Mouse (Mus musculus) natural killer cell, adult 2 months (primary cell): ENCODE data around the gene Eaf2.
"Not testable (repeated sequence)": the region's sequence is repeated elsewhere in the genome, so short reads cannot be mapped to it uniquely, and the experiment has no call there.

ENCODE experiments used
- DNase-seq, 2 experiments: peaks; one replicate each; pipeline ENCODE4 v3.0.0; 2022; ENCODE audit warnings: low spot score in 2 of 2

Eaf2 gene

GRCm38 (mm10) chr16:36846894-36847293, 27.9 kb downstream of the Eaf2 start:
- not testable (repeated sequence) for DNase-seq

DNA sequence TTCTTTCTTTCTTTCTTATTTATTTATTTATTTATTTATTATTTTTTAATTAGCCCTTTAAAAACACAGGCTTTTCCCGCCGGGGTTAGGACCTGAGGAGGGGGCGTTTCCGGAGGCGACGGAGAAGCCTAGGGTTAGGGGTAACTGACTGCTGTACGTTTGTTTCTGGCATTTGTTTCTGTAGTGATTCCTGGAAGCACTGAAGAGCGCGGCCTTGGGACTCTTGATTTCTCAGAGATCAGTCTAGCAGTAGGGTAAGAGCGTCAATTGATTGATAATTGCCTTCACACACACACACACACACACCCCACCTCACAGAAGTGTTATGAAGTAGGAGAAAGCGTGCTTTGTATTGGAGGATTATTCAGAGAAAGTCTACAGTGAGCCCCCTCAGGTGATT, 46.0 kb downstream of the Eaf2 start:
- no peak for DNase-seq

DNA sequence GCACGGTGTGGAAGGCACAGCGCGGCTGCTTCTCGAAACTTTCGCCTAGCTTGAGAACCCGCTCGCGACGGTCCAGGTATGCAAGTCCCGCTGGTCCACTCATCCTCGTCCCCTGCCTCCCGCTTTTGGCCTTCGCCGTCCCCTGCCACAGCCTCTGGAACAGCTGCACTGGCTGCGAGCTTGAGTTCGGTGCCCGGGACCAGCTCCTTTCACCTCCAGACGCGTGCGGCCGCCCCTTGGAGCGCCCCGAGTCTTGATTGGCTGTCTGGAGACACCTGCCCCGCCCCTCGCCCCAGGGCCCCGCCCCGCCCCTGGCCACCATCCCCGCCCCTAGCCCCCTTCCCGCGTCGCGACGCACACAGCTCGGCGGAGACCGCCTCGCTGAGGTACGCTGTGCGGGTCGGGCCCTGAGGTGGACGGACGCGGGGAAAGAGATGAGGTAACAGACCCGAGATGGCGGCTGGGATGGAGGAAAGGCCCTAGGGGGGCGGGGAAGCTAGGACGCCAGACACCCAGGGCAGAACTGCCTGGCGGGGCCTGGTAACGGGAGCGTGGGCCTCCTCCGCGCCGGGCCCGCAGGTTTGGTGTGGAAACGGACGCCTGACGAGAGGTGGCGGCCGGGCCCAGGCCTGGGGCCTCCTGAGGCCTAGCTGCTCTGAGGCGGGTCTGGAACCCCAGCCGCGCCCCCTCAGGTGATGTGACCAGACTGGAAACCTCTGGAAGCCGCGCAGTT, 46.6 kb downstream of the Eaf2 start, which contains the start of gene Iqcb1:
Gene Iqcb1 (plus strand): TSS at position 332 of the 733 bp plus-strand sequence.
- peak; percentile 70 to 81 for DNase-seq

DNA sequence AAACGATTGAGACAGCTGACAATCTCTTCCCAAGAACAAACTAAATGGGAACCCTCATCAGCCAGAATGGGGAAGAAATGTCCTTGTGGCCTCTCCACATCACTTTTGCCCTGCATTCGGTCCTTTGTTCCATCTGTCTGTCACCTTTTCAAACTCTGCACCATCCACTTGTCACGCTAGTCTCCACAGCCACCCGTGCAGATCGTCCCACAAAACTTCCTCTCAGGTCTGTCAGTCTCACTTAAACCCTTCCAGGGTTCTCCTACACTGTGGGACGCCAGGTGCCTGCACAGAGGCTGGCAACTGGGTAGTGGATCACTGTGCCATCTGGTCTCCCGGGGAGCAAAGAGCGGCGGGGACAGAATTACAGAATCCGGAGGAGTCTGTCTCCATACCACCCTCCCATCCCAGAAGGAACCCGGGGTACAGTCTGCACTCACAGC, 47.2 kb downstream of the Eaf2 start:
- DNase-seq, result no peak

DNA sequence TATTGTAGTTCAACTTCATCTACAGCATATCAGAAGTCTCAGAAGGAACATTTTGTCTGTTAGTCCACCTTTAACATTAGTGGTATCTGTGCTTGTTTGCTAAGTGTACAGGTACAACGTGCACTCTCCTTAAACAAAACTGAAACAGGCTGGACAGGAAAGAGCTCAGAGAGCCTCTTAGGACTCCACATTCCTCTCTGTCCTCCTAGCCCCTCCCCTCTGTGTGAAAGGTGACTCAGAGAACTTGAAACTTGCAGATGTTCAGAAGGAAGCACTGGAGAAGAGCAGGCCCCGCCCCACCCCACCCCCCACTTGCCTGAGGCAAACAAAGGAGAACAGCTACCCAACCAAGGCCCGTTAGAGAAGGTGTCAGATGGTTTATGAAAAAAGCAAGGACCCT, 53.3 kb downstream of the Eaf2 start:
- DNase-seq, result peak in 1 of 2 experiments; percentile 46

DNA sequence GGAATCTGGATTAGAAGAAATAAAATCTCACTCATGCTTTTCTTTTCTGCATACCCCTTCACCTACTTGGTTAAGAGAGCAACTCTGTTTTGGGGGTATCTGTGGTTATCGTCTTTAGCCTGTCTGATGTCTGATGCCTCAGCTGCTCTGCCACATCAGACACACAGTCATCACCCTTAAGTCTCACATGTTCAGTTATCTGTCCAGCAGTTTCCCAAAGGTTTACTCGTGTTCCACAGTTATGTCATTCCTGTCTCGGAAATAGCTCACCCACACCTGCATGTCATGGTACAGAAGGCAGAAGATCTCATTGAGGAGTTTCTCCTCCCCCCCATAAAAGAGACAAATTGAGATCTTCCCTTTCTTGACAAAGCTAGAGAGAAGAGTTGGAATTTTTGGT, 54.1 kb downstream of the Eaf2 start:
- no peak for DNase-seq

DNA sequence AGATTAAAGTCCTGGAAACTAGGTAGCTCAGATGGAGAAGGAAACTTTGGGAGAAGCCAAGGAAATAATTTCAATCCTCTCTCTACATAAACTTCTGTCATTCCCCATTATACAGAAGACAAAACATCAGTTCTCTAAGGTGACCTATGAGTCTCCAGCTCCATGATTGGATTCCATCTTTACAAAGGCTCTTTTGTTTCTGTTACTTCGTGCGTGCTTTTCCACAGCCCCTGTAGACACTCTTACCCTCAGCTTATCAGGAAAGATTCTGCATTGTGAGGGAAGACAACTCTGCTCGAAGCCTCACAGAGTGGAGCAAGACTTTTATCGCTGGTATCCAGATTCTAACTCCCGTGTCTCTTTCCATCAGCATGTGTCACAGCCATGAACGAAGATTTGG, 54.8 kb downstream of the Eaf2 start:
- no peak for DNase-seq

- DNase-seq, result peak; percentile 66 to 80
Observed at GRCm38 (mm10) chr16:36817321-36817926, 57.4 kb downstream of the Eaf2 start.

- DNase-seq, result no peak
Observed at GRCm38 (mm10) chr16:36816916-36817315, 57.9 kb downstream of the Eaf2 start.

DNA sequence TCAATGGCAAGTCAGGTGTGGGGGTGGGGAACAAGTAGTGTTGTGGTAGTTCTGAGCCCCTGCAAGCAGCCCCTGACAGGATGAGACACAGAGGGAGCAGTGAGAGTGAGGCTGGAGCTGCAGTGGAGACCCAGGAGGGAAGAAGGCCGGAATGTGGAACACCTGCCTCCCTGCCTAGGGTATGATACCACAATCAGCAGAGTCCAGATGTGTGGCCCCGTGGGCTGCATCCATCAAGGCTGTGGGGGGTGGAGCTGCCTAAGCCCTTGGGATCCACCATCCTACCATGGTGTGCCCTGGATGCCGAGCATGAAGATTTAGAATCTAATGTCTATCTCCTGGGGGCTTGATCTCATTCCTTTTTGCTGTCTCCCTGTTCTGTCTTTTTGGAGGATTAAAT, 61.1 kb downstream of the Eaf2 start:
- DNase-seq, result no peak

- no peak for DNase-seq
Observed at GRCm38 (mm10) chr16:36808616-36809015, 66.2 kb downstream of the Eaf2 start.

- DNase-seq, result peak in 1 of 2 experiments; percentile 8
Observed at GRCm38 (mm10) chr16:36802361-36802760, 72.4 kb downstream of the Eaf2 start.

GRCm38 (mm10) chr16:36798334-36798733, 76.5 kb downstream of the Eaf2 start:
- DNase-seq, result no peak

GRCm38 (mm10) chr16:36794976-36795375, 79.8 kb downstream of the Eaf2 start:
- DNase-seq, result no peak

GRCm38 (mm10) chr16:36790166-36790565, 84.6 kb downstream of the Eaf2 start:
- no peak for DNase-seq

- no peak for DNase-seq
Observed at GRCm38 (mm10) chr16:36786466-36786865, 88.3 kb downstream of the Eaf2 start.

GRCm38 (mm10) chr16:36784594-36785313, 90.0 kb downstream of the Eaf2 start, which contains the start of gene Slc15a2:
Gene Slc15a2 (minus strand): TSS chr16:36784962.
- DNase-seq, result no peak

DNA sequence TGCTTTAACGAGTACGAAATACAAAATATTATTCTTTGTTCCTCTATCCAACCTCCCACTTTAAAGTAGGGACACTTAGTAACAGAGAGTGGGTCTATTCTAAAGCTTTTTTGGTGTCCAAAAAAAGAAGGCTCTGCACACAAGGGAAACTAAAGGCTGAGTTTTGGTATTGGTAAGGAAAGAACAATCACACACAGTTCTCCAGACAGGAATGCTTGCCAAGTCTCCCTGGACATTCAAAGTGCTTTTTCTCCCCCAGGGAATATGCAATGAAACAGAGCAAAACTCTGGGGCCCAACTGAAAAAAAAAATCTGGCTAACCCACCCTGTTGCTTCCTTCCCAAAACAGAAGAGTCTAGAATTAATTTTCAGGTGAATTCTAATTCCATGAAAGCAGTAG, 90.7 kb downstream of the Eaf2 start:
- DNase-seq, result no peak

DNA sequence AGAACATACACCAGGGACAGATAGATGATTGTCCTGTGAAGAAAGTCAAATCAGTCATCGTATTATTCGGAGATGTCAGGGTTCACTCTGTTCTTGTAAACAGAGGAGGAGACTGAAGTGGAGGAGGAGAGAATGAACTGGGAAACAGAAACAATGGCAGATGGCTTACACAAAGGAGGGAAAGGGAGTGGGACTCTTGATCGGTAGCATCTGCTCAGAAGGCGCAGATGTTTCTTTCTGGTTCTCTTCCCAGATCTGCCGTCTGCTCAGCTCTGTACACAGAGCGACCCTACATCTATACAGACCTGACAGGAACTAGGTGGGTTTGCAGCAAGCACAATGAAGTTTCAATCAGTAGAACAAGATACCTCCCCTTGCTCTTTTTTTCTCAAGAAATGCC, 99.1 kb downstream of the Eaf2 start:
- DNase-seq, result no peak

DNA sequence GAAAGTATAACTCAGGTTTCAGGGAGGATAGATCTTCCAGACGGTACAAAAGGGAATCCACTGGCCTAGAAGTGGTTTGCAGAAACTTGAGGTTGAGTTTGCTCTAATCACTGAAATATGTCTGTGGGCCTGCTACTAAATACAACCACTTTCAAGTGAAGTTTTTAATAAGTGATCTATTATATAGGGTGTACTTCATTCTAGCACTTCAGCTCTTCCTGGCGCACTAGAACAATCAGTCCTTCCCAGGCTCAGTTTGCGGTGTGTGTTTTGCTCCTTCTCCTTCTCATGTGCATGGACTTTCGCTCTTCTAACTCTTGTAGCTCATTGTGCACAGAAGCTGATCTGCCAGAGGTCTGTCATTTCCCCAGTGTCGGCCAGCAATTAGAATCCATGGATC, 101.8 kb downstream of the Eaf2 start:
- DNase-seq, result no peak

DNA sequence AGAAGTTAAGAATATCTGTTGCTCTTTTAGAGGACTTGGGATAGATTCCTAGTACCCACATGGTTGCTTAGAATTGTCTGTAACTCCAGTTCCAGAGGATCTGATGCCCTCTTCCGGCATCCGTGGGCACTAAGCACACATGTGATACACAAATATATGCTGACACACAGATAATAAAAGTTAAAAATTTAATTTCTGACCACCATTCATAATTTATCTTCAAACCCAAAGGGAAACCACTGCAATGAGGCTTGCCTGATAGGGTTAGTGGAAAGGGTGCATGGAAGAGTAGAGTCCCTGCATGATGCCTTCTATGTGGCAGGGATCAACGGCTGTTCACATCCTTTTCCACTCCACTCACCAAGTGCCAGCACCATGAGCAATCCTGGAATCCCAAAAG, 103.1 kb downstream of the Eaf2 start:
- DNase-seq, result no peak

DNA sequence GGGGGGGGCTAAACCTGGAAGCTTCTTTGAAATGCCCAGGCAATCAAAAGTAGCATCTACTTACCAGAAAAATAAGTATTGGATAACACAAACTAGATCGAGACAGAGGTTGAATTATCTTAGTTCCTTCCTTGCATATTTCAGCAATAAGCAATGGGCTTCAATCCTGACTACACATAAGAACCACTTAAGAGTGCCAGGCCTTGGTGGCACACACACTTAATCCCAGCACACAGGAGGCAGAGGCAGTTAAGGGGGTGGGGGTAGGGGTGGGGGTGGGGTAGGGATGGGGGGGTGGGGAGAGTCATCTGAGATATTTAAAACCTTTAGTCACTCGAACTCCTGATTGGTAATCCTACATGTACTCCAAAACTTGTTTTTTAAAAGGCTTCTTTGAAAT, 103.6 kb downstream of the Eaf2 start:
- no peak for DNase-seq

DNA sequence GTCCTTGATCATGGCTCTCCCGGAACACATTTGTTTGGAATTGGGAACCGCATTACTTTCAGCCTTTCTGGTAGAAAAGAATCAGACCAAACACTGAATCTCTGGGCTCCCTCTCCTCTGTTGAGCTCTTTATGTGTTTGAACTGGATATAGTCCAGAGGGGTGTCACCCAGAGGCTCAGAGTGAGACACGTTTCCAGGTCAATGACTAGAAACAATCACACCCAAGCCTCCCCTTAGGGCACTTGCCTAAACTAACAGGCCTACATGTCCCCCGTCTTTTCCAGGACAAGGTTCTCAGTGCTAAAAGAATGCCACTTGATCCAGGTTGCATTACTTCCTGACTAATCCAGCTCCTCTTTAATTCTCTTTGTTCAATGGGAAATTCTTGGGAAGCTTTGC, 104.0 kb downstream of the Eaf2 start:
- DNase-seq, result no peak
